Mouse (Mus musculus) midbrain, embryonic 11.5 days (tissue): ENCODE results near the gene Cdh11. TPM values are rescaled to one million over a fixed set of nuclear protein-coding genes. Genes with fewer than 3 reads are reported as not detected.

Source experiments
- ATAC-seq: fragments of 200-750 bp; cut with Nextera tagmentation; 2 replicates; pipeline ENCODE4 v1.8.0; 2017; ENCODE audit warnings: moderate TSS enrichment, moderate library complexity; ENCODE audit not compliant: low FRiP score
- DNase-seq: peaks from one replicate; pipeline ENCODE4 v3.0.0; 2015; ENCODE audit warnings: low spot score; ENCODE audit errors: missing footprints
- H3K27ac ChIP-seq: fragments of 300-500 bp; sonication (generic); 2 replicates; pipeline ENCODE4 v1.5.1; 2014; ENCODE audit warnings: low read depth, low read length
- H3K27me3 ChIP-seq: fragments of 300-500 bp; sonication (generic); 2 replicates; pipeline ENCODE4 v1.6.1; 2014; ENCODE audit warnings: mild to moderate bottlenecking, low read length, moderate library complexity, mixed read lengths; ENCODE audit not compliant: control insufficient read depth, insufficient read depth
- H3K36me3 ChIP-seq: fragments of 300-500 bp; sonication (generic); 2 replicates; pipeline ENCODE4 v1.6.1; 2014; ENCODE audit warnings: mild to moderate bottlenecking, low read length, moderate library complexity, mixed read lengths; ENCODE audit not compliant: control insufficient read depth, insufficient read depth
- H3K4me1 ChIP-seq: fragments of 300-500 bp; sonication (generic); 2 replicates; pipeline ENCODE4 v1.6.1; 2014; ENCODE audit warnings: low read length; ENCODE audit not compliant: control insufficient read depth, insufficient read depth
- H3K4me2 ChIP-seq: fragments of 300-500 bp; sonication (generic); 2 replicates; pipeline ENCODE4 v1.6.1; 2014; ENCODE audit warnings: mild to moderate bottlenecking, moderate library complexity
- H3K4me3 ChIP-seq: fragments of 300-500 bp; sonication (generic); 2 replicates; pipeline ENCODE4 v1.5.1; 2014; ENCODE audit warnings: low read depth, low read length
- H3K9ac ChIP-seq: fragments of 300-500 bp; sonication (generic); 2 replicates; pipeline ENCODE4 v1.6.1; 2014; ENCODE audit warnings: low read length
- H3K9me3 ChIP-seq: fragments of 300-500 bp; sonication (generic); 2 replicates; pipeline ENCODE4 v1.6.1; 2016; ENCODE audit warnings: low read length; ENCODE audit not compliant: control insufficient read depth
- WGBS: fragments of 180-500 bp; shearing (Covaris S2); extraction: QIAGEN DNeasy Blood & Tissue Kit; methylation state at CpG from one replicate; pipeline ENCODE4 v1.1.7; 2014; 5-methylcytosine and 5-hydroxymethylcytosine counted together
- microRNA-seq: library from miRNA; unstranded; fragments of <30 nt; microRNA quantifications from one replicate; pipeline ENCODE4, GENCODE M21; 2017
- polyA plus RNA-seq: library from polyadenylated mRNA; unstranded; fragments of >200 nt; fragmentation: Nextera tagmentation; extraction: Ambion mirVana; gene quantifications from 2 replicates; pipeline ENCODE4 v1.2.1, GENCODE M21; 2014

Gene Cdh11
- polyA plus RNA-seq, 1 experiment from 2014 or later, result 74.9 TPM

DNA sequence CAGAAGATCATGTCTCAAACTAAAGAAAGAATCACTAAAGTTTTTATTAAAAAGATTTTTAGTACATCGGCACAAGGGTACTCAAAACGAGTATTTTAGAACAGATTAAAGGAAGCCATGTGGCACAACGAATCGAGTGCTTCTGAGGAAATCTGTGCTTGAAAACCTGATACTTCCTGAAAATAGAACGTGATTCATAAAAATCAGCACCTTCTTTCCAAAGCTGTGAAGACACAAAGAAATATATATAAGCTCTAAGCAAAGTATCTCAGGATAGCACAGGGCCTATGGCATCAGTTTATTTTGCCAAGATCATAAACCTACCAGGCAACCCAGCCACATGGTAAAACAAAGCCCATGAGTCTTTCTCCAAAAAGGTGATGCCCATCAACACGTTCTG, 191.5 kb downstream of the Cdh11 start:
- Histone ChIP-seq H3K27me3 (no peaks in the 10 kb centered on the region), H3K9me3 (no peaks in the 10 kb centered on the region), H3K27ac (no peak overlapping the region), H3K4me1 (no peaks in the 10 kb centered on the region), H3K4me2 (no peak overlapping the region), H3K9ac (no peak overlapping the region), H3K4me3 (no peak overlapping the region), H3K36me3 (no peaks in the 10 kb centered on the region)
- no peak for ATAC-seq
- DNase-seq, result no peak
- WGBS, result 89% methylated on average over 6 of the region's 6 CpGs

Small RNA genes within 50 kb of the gene (microRNA-seq; reads per million reads assigned to microRNA genes)
- not detected for gene Gm26301
